11 mouse cellular contexts compared by ENCODE assay signal in the genomic region with DNA sequence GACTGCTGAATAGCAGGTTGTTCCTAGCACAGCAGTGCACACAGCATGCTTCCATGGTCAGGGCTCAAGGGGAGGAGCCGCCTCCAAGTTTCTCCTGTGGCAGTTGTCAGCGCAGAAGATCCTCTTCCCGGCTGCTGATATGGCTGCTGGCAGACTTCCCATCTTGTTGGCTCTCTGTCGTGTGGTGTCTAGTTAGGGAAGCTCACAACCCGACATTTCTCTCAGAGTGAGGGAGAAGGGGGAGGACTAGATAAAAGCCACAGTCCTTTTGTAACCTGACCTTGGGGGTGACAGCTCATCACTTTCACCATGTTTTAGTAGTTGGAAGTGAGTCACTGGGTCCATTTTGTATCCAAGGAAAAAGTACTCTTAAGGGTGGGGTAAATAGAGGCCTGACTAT. TPM values are rescaled to one million over a fixed set of nuclear protein-coding genes. Genes with fewer than 3 reads are reported as not detected.
DNase-seq lines count a peak whose midpoint lies in the region; ATAC-seq lines count a peak whose summit lies in the region.
"Had no signal": no experiment of that assay in that cellular context is flagged by ENCODE, and none has a peak within 500 bp of the region (broad histone marks: within the 10 kb centered on the region; RNA-seq: fewer than 3 reads in every experiment).

No protein-coding gene starts in this region.

- peak; percentile 56 for ATAC-seq in megakaryocyte progenitor cell, adult 5-6 weeks (replicated peaks; ENCODE audit: poor library complexity)
- ATAC-seq: intestine, postnatal 0 days had no signal

- peak; percentile 28 for DNase-seq in heart, adult 8-10 months (ENCODE audit: low spot score)
- no peak for DNase-seq in heart, adult 11 months
- DNase-seq in ovary, postnatal 36 days (ENCODE audit: low spot score), result peak; percentile 33
- no peak for DNase-seq in ovary, postnatal 14 days (ENCODE audit: low spot score)
- no peak for DNase-seq in heart, embryonic 10.5 days (ENCODE audit: low spot score)
- DNase-seq in urinary bladder, adult 18-20 months (ENCODE audit: low spot score in 2 of 2), result no peak
- no peak for DNase-seq in cerebellum, adult 18-20 months

- 23% methylated on average over 5 of the region's 5 CpGs for WGBS in heart, embryonic 10.5 days

- peaks cover 79% of the 10 kb centered on the region for H3K4me1 ChIP-seq in heart, embryonic 10.5 days

- H3K27me3 ChIP-seq in heart, embryonic 10.5 days (ENCODE audit: insufficient read depth, poor library complexity, severe bottlenecking), result no peaks in the 10 kb centered on the region
- H3K27me3 ChIP-seq: neural tube, embryonic 13.5 days; stomach, embryonic 15.5 days had no signal

- peak overlapping the region; percentile 77 for H3K27ac ChIP-seq in heart, embryonic 10.5 days
- H3K27ac ChIP-seq: stomach, embryonic 15.5 days had no signal

- peaks cover 12% of the 10 kb centered on the region for H3K36me3 ChIP-seq in heart, embryonic 10.5 days
- H3K36me3 ChIP-seq: stomach, embryonic 15.5 days had no signal

- H3K9me3 ChIP-seq in heart, embryonic 10.5 days, result no peaks in the 10 kb centered on the region
- H3K9me3 ChIP-seq: stomach, embryonic 15.5 days had no signal

- no peak overlapping the region; the same call in 1 of the 2 replicates for H3K4me3 ChIP-seq in heart, embryonic 10.5 days
- H3K4me3 ChIP-seq: neural tube, embryonic 13.5 days; stomach, embryonic 15.5 days had no signal

RNA-seq across cellular contexts. Expression of gene Rgs12, which starts 6.4 kb away (rescaled TPM):
- 10 to 100 TPM; 14.3 to 18.7 (median 17.6) TPM for total RNA-seq in heart, adult 8-10 months (2022)
- polyA plus RNA-seq in heart, embryonic 10.5 days (2016; fragmentation: Nextera tagmentation; extraction: Ambion mirVana), result 32.8 and 35.3 TPM in 2 replicates
- 9.7 and 12.2 TPM in 2 replicates for total RNA-seq in megakaryocyte progenitor cell, adult 5-6 weeks (2015)
- 8.3 and 11.8 TPM in 2 replicates for total RNA-seq in megakaryocyte progenitor cell, adult 5-6 weeks (2017)

RNA-seq across cellular contexts. Expression of gene Msantd1, which starts 47.8 kb away (rescaled TPM):
- under 1 TPM; 0.16 to 0.72 (median 0.50) TPM for total RNA-seq in heart, adult 8-10 months (2022)
- polyA plus RNA-seq in heart, embryonic 10.5 days (2016; fragmentation: Nextera tagmentation; extraction: Ambion mirVana), result 0.37 and 1.3 TPM in 2 replicates
- 0.44 and 0.95 TPM in 2 replicates for total RNA-seq in megakaryocyte progenitor cell, adult 5-6 weeks (2015)
- 0.08 and 0.30 TPM in 2 replicates for total RNA-seq in megakaryocyte progenitor cell, adult 5-6 weeks (2017)

Comparison
In these comparisons a context has a peak if more than half of its experiments do, and no peak if none do; other contexts are left out.
1. DNase-seq: peak in heart, adult 8-10 months (single experiment) and ovary, postnatal 36 days (single experiment); none in heart, adult 11 months (single experiment), ovary, postnatal 14 days (single experiment), heart, embryonic 10.5 days (single experiment), urinary bladder, adult 18-20 months (0 of 2) and cerebellum, adult 18-20 months (0 of 2).